Mouse (Mus musculus) hindbrain, embryonic 10.5 days (tissue): ENCODE results near the gene A430078G23Rik. TPM values are rescaled to one million over a fixed set of nuclear protein-coding genes. Genes with fewer than 3 reads are reported as not detected.

Experiments
- DNase-seq: peaks from one replicate; pipeline ENCODE4 v3.0.0-alpha.2; 2017; ENCODE audit warnings: low spot score
- H3K27ac ChIP-seq: fragments of 300-500 bp; sonication (generic); 2 replicates; pipeline ENCODE4 v1.5.1; 2016; ENCODE audit warnings: mild to moderate bottlenecking, moderate library complexity
- H3K27me3 ChIP-seq: fragments of 300-500 bp; sonication (generic); 2 replicates; pipeline ENCODE4 v1.6.1; 2016; ENCODE audit warnings: mild to moderate bottlenecking; ENCODE audit not compliant: poor library complexity, insufficient read depth, severe bottlenecking
- H3K36me3 ChIP-seq: fragments of 300-500 bp; sonication (generic); 2 replicates; pipeline ENCODE4 v1.6.1; 2016; ENCODE audit warnings: mild to moderate bottlenecking, moderate library complexity
- H3K4me1 ChIP-seq: fragments of 300-500 bp; sonication (generic); replicated peaks from 2 replicates; pipeline ENCODE4 v1.6.1; 2016; ENCODE audit warnings: mild to moderate bottlenecking
- H3K4me3 ChIP-seq: fragments of 300-500 bp; sonication (generic); 2 replicates; pipeline ENCODE4 v1.5.1; 2016; ENCODE audit warnings: mild to moderate bottlenecking, moderate library complexity
- H3K9me3 ChIP-seq: fragments of 300-500 bp; sonication (generic); 2 replicates; pipeline ENCODE4 v1.6.1; 2016; ENCODE audit warnings: mild to moderate bottlenecking, moderate library complexity
- WGBS: fragments of 180-500 bp; shearing (Covaris S2); methylation state at CpG from one replicate; pipeline ENCODE4 v1.1.7; 2016; 5-methylcytosine and 5-hydroxymethylcytosine counted together
- polyA plus RNA-seq: library from polyadenylated mRNA; unstranded; fragments of >200 nt; fragmentation: Nextera tagmentation; extraction: Ambion mirVana; gene quantifications from 2 replicates; pipeline ENCODE4 v1.2.1, GENCODE M21; 2016

The A430078G23Rik gene
- polyA plus RNA-seq, 1 experiment from 2014 or later = not detected

- Histone ChIP-seq H3K9me3 (no peaks in the 10 kb centered on the region), H3K4me3 (peak overlapping the region; percentile 3; the same call in 1 of the 2 replicates), H3K4me1 (peaks cover 58% of the 10 kb centered on the region), H3K27me3 (no peaks in the 10 kb centered on the region; the same call in 1 of the 2 replicates), H3K27ac (peak overlapping the region; percentile 82), H3K36me3 (peaks cover 3% of the 10 kb centered on the region; the same call in 1 of the 2 replicates)
- WGBS = 88% methylated on average over 1 of the region's 1 CpGs
- no peak for DNase-seq
Observed at GRCm38 (mm10) chr8:3418101-3418500, 64.9 kb downstream of the A430078G23Rik start.

- DNase-seq = no peak
- H3K27me3 ChIP-seq = no peaks in the 10 kb centered on the region; the same call in 1 of the 2 replicates
- H3K4me3 ChIP-seq = no peak overlapping the region
- H3K4me1 ChIP-seq = peaks cover 42% of the 10 kb centered on the region
- no peak overlapping the region for H3K27ac ChIP-seq
- WGBS = 80% methylated on average over 10 of the region's 10 CpGs
- H3K9me3 ChIP-seq = no peaks in the 10 kb centered on the region
- H3K36me3 ChIP-seq = peaks cover 3% of the 10 kb centered on the region; the same call in 1 of the 2 replicates
Observed at GRCm38 (mm10) chr8:3420105-3420706, 67.0 kb downstream of the A430078G23Rik start.

- no peaks in the 10 kb centered on the region for H3K27me3 ChIP-seq
- no peak overlapping the region for H3K4me3 ChIP-seq
- H3K36me3 ChIP-seq = peaks cover 3% of the 10 kb centered on the region; the same call in 1 of the 2 replicates
- no peaks in the 10 kb centered on the region for H3K9me3 ChIP-seq
- peaks cover 29% of the 10 kb centered on the region for H3K4me1 ChIP-seq
- no peak for DNase-seq
- WGBS = 90% methylated on average over 5 of the region's 5 CpGs
- H3K27ac ChIP-seq = no peak overlapping the region
Observed at GRCm38 (mm10) chr8:3421507-3421906, 68.3 kb downstream of the A430078G23Rik start.

GRCm38 (mm10) chr8:3425217-3425616, 72.0 kb downstream of the A430078G23Rik start:
- Histone ChIP-seq H3K4me1 (0 out of 2 replicates have a peak, but pooled peaks cover 3% of the 10 kb centered on the region), H3K27me3 (no peaks in the 10 kb centered on the region), H3K36me3 (peaks cover 34% of the 10 kb centered on the region), H3K4me3 (no peak overlapping the region), H3K27ac (no peak overlapping the region), H3K9me3 (no peaks in the 10 kb centered on the region)
- WGBS = 91% methylated on average over 5 of the region's 5 CpGs
- DNase-seq = no peak

GRCm38 (mm10) chr8:3426211-3426610, 73.0 kb downstream of the A430078G23Rik start:
- WGBS = 90% methylated on average over 3 of the region's 3 CpGs
- Histone ChIP-seq H3K9me3 (no peaks in the 10 kb centered on the region), H3K36me3 (peaks cover 43% of the 10 kb centered on the region)

GRCm38 (mm10) chr8:3428426-3428825, 75.2 kb downstream of the A430078G23Rik start:
- no peak for DNase-seq
- WGBS = 89% methylated on average over 2 of the region's 2 CpGs
- Histone ChIP-seq H3K27me3 (no peaks in the 10 kb centered on the region), H3K27ac (no peak overlapping the region), H3K4me1 (no peaks in the 10 kb centered on the region), H3K9me3 (no peaks in the 10 kb centered on the region), H3K4me3 (no peak overlapping the region), H3K36me3 (peaks cover 65% of the 10 kb centered on the region)

More at GRCm38 (mm10) chr8:3426211-3426610, 73.0 kb downstream of the A430078G23Rik start:
- H3K4me1 ChIP-seq = no peaks in the 10 kb centered on the region
- no peak for DNase-seq
- H3K27me3 ChIP-seq = no peaks in the 10 kb centered on the region
- no peak overlapping the region for H3K27ac ChIP-seq
- no peak overlapping the region for H3K4me3 ChIP-seq

GRCm38 (mm10) chr8:3429966-3430365, 76.8 kb downstream of the A430078G23Rik start:
- no peaks in the 10 kb centered on the region for H3K4me1 ChIP-seq
- WGBS = 85% methylated on average over 2 of the region's 2 CpGs
- H3K9me3 ChIP-seq = no peaks in the 10 kb centered on the region
- no peak overlapping the region for H3K27ac ChIP-seq
- no peak overlapping the region for H3K4me3 ChIP-seq
- no peak for DNase-seq
- H3K36me3 ChIP-seq = peaks cover 81% of the 10 kb centered on the region
- no peaks in the 10 kb centered on the region for H3K27me3 ChIP-seq

GRCm38 (mm10) chr8:3431113-3431512, 77.9 kb downstream of the A430078G23Rik start:
- no peak overlapping the region for H3K27ac ChIP-seq
- no peaks in the 10 kb centered on the region for H3K9me3 ChIP-seq
- no peak overlapping the region for H3K4me3 ChIP-seq
- H3K27me3 ChIP-seq = no peaks in the 10 kb centered on the region
- WGBS = 89% methylated on average over 3 of the region's 3 CpGs
- H3K36me3 ChIP-seq = peaks cover 92% of the 10 kb centered on the region
- H3K4me1 ChIP-seq = no peaks in the 10 kb centered on the region
- DNase-seq = no peak

GRCm38 (mm10) chr8:3436492-3436891, 83.3 kb downstream of the A430078G23Rik start:
- no peaks in the 10 kb centered on the region for H3K27me3 ChIP-seq
- no peak overlapping the region for H3K27ac ChIP-seq
- H3K36me3 ChIP-seq = peaks cover 100% of the 10 kb centered on the region
- WGBS = 87% methylated on average over 6 of the region's 6 CpGs
- DNase-seq = no peak
- H3K9me3 ChIP-seq = no peaks in the 10 kb centered on the region
- H3K4me3 ChIP-seq = no peak overlapping the region
- no peaks in the 10 kb centered on the region for H3K4me1 ChIP-seq

- Histone ChIP-seq H3K4me1 (no peaks in the 10 kb centered on the region), H3K36me3 (peaks cover 93% of the 10 kb centered on the region), H3K9me3 (no peaks in the 10 kb centered on the region), H3K27me3 (no peaks in the 10 kb centered on the region), H3K27ac (no peak overlapping the region), H3K4me3 (no peak overlapping the region)
- WGBS = 76% methylated on average over 12 of the region's 12 CpGs
- DNase-seq = peak; percentile 15
Observed at GRCm38 (mm10) chr8:3439510-3439909, 86.3 kb downstream of the A430078G23Rik start.

Other genes with a start within 250 kb of the A430078G23Rik start
- 28.1 and 30.4 TPM in 2 replicates for gene Insr, start 73.8 kb upstream of the A430078G23Rik start, polyA plus RNA-seq
- gene Arhgef18, start 39.6 kb downstream of the A430078G23Rik start, polyA plus RNA-seq = 9.9 and 11.0 TPM in 2 replicates
- 4.4 TPM in 2 replicates for gene Pex11g, start 114.3 kb downstream of the A430078G23Rik start, polyA plus RNA-seq
- gene Tex45, start 117.4 kb downstream of the A430078G23Rik start, polyA plus RNA-seq = not detected in 2 replicates
- 74.1 and 98.1 TPM in 2 replicates for gene Zfp358, start 139.7 kb downstream of the A430078G23Rik start, polyA plus RNA-seq
- gene Mcoln1, start 147.0 kb downstream of the A430078G23Rik start, polyA plus RNA-seq = 63.4 and 73.9 TPM in 2 replicates
- gene Pnpla6, start 162.0 kb downstream of the A430078G23Rik start, polyA plus RNA-seq = 22.4 and 23.1 TPM in 2 replicates
- 6.1 and 8.3 TPM in 2 replicates for gene C330021F23Rik, start 214.6 kb downstream of the A430078G23Rik start, polyA plus RNA-seq
- gene Camsap3, start 233.9 kb downstream of the A430078G23Rik start, polyA plus RNA-seq = 12.4 and 15.4 TPM in 2 replicates